Mouse (Mus musculus) mature B cell (primary cell): ENCODE data around the gene Prpf4.

Source experiments
- in situ Hi-C: fragments of 300-500 bp; cut with MboI; formaldehyde crosslinking; loops from 2 replicates; pipeline ENCODE4 v1.14.3; 2019

Gene Prpf4

GRCm38 (mm10) chr4:62389592-62390512 lies 18.7 kb upstream of the Prpf4 start:
- in situ Hi-C loops = no loop called here

- in situ Hi-C loops = no loop called here
Measured at GRCm38 (mm10) chr4:62391892-62392291, 16.7 kb upstream of the Prpf4 start.

GRCm38 (mm10) chr4:62393459-62393858 lies 15.1 kb upstream of the Prpf4 start:
- in situ Hi-C loops = no loop called here

GRCm38 (mm10) chr4:62395806-62396205 lies 12.8 kb upstream of the Prpf4 start:
- in situ Hi-C loops = no loop called here

DNA sequence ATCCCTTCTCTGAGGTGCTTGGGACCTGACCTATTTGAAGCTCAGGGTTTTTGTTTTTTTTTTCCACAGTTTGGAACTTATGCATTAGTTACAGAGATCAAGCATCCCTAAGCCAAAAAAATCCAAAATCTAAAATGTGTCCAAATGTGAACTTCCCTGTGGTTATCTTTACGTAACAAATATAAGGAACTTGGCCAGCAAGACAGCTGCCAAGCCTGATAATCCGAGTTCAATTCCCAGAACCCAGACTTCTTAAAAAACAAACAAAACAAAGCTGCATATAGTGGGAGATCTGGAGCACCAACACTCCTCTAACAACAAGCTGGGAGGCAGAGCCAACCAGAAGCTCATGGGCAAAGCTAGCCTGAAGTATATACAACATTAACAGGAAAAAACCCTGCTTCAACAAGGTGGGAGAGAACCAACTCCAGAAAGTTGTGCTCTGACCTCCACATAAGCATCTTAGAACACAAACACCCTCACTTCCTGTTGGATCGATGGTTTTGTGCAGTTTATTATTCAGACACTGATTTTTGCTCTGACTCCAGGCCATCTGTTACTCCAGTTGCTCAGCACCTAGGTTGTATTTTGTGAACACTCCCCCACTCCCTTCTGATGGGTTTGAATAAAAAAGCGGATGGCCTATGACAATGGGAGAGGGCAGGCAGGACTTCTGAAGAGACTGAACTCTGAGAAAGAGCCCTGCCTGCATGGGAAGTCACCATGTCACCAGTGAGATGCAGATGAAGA lies 10.8 kb upstream of the Prpf4 start:
- in situ Hi-C loops = no loop called here

DNA sequence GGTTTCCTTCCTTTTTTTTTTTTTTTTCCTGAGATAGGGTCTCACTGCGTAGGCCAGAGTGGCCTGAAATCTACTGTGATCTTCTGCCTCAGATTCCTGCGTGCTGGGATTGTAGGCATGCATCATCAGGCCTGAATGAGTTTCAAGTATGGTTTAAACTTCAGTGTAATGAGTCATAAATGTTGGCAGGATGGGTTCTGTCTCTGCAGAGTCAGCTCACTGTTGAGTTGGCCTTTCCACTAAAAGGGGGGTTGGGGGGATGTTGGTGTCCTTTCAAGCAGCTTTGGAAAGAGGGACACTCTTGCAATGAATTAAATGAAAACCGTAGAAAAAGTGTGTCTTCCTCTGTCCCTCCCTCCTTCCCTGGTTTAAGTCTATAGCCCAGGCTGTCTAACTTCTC lies 9.6 kb upstream of the Prpf4 start:
- in situ Hi-C loops = no loop called here

DNA sequence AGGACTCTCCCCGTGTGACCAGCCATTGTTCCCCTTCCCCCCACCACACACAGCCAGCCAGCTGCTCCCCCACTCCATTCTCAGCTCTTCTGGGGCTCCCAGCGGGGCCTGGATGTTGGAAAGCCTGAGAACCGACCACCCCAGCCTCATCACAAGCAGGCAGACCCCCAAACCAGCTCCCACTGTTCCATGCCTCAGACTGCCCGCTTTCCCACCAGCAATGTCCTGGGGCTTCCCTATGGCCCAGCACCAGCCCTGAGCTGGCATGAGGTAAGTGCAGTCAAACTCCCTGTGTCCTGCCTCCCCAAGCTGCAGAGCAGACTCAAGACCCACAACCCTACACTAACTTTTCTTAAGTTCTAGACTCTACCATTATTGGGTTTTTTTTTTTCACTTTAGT lies 2.5 kb upstream of the Prpf4 start:
- in situ Hi-C loops = no loop called here

DNA sequence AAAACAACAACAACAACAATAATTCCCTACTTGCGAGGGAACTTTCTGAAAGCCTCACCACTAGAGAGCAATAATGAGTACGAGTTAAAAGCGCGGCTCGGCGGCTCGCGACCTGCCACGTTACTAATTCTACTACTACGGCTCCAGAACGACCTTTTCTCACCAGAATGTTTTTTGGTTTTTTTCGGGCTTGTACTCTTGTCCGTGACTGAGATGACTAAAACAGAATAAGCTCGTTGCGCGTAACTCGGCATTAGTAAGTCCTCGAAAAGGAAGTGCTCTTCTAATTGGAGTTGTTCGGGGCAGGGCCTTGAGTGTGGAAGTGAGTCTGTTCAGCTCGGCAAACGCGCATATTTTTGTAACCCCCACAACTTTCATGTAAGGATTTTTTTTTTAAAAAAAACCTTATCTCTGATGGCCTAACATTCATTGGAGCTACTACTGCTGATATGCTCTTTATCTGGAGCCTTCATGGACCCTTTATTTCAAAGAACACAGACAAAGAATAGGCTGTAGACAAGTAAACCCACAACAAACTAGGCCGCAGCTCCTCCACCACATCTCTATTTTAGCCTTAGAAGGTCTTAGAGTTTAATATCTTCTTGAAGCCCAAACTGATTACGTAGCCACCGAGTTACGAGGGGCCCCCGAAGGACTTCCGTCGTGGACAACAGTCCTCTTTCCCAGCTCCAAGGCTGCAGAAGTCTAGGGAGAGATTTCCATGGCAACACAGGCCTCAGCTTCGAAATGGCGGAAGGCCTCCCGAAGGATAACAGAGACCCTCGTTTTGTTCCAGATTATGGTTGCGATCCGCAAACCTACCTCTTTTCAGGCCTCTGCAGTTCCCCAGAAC lies 641 bp upstream of the Prpf4 start:
- in situ Hi-C loops = no loop called here

GRCm38 (mm10) chr4:62409615-62410014 lies 1.0 kb downstream of the Prpf4 start:
- in situ Hi-C loops = no loop called here

DNA sequence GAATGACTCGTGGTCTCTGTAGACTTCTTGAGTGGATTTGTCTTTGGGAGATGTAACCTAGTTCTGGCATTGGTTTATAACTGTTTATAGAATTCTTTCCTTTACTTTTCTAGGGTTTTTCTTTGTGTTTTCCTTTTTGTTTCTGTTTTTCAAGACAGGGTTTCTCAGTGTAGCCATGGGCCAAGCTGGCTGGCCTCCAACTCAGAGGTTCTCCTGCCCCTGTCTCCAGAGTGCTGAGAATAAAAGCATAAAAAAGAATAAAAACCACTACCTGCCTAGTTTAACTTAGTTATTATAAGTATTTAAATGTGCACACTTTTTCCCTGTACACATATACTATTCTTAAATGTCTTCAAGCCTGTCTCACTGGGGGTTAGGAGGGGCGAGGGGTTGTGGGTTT lies 1.7 kb downstream of the Prpf4 start:
- in situ Hi-C loops = no loop called here

- in situ Hi-C loops = no loop called here
Measured at GRCm38 (mm10) chr4:62411606-62412005, 3.0 kb downstream of the Prpf4 start.

DNA sequence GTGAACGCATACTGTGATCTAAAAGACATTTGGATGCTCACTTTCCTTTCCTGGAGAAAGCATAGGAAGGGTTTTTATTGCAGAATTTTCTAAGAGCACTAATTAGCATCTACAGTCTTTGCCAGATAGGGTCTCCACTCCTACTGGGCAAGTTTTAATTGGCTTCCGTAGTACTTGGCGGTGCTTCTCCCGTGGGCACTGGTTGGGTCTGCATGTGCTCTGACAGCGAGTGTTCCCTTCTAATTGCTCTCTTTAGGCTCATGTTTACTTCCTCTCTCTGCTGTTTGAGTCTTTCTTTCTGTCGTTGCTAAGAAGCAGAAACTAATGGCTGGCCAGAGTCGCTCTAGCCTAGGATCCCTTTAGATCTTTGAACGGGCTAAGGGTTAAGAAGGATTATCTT lies 9.9 kb downstream of the Prpf4 start:
- in situ Hi-C loops = no loop called here

DNA sequence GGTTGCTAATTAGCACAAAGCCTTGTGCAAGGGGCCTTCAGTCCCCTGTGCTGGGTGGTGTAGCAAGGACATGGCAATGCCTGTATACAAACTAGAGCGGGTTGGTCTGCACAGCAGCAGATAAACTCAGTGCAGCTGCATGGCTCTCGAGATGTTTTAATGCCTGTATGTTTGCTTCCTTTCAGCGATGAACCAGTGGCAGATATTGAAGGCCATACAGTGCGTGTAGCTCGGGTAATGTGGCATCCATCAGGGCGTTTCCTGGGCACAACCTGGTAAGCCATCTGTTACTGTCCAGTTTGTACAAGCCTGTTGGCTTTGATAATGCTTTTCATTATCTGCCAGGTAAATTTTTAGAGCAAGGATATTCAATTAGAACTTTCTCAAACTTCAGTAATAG lies 10.5 kb downstream of the Prpf4 start:
- in situ Hi-C loops = no loop called here

GRCm38 (mm10) chr4:62425891-62426290 lies 17.3 kb downstream of the Prpf4 start:
- in situ Hi-C loops = no loop called here

DNA sequence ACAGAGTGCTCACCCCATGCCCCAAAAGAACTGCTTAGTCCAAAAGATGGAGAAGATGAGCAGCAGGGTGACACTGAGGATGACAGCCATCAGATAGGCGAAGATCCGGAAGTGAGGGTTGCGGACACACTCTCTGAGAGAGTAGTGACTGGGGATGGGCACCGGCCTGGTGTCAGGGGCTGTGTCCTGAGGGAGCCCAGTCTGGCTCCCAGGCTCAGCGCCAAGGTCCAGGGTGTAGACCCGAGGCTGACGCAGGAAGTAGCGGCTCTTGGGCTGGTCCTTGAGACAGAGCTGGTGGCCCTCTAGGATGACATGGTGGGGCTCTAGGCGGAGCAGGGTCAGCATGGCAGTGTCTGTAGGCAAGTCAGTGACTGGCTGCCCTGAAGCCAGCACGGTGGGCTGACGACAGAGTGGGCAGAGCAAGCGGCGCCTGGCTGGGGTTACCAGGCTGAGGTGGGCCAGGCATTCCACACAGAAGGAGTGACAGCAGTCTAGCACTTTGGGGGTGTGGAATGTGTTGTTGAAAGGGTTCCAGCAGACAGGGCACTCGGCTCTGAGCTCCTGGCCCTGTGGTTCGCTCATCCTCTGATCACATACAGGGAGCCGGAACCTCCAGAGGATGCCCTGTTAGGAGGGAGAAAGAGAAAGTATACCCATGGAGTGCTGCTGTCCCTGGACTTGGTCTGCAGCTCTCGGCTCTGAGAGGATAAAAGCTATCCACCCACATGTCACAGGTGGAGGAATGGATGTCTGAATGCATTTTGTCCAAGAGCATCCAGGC lies 19.6 kb downstream of the Prpf4 start:
- in situ Hi-C loops = no loop called here

DNA sequence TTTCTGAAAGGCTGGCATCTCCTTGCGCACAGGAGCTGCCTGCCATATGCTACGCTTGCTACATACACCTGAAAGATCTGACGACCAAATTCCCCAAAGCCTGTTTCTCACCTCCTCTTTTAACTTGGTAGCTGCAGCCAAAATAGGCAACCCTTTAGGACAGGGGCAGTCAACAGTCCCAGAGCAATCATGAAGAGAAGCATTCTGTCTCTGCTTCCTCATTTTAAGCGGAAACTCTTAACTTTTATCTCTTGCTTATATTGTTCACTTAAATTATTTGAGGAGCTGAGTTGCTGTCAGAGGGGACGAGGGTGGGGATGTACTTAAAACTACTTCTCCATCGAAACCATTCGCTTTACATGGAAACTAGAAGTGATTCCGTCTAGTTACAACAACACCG lies 21.0 kb downstream of the Prpf4 start:
- in situ Hi-C loops = no loop called here

- in situ Hi-C loops = no loop called here
Measured at GRCm38 (mm10) chr4:62430678-62431077, 22.1 kb downstream of the Prpf4 start.

DNA sequence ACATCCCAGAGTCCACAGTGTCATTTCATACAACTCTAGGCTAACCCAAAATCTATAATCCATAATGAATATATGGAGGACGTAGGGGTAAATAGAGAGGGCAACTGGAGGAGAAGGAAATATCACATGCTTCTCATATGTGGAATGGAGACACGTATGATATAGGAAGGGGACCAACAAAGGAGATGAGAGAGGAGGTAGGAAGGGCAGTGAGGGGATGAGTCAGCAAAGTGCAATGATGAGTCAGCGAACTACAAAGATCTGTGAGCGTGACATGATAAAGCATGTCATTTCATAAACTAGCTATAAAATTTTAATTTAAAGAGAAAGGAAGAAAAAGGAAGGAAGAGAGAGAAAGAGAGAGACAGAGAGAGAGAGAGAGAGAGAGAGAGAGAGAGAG lies 22.9 kb downstream of the Prpf4 start:
- in situ Hi-C loops = no loop called here

GRCm38 (mm10) chr4:62433939-62434870 lies 25.6 kb downstream of the Prpf4 start:
- in situ Hi-C loops = no loop called here

DNA sequence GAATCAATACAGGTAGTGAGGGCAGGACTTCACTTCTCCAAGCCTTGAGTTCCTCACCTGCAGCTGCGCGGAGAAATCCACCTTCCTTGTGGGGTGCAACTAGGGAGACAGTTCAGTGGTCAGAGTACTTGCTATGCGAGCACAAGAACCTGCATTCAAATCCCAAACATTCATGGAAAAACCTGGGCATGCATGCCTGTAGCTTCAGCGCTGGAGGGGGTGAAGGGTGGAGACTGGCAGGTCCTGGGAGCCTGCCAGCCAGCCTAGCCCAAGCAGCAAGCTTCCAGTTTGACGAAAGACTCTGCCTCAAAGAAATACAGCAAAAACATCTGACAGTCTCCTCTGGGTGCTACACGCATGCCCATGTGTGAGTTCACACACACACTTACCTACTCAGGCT lies 26.5 kb downstream of the Prpf4 start, which contains the start of gene Rnf183:
Rnf183 (minus strand) TSS at position 172 of the 400 bp plus-strand sequence.
- in situ Hi-C loops = no loop called here
